Mouse (Mus musculus): ENCODE data around the gene Sstr2. TPM values are rescaled to one million over a fixed set of nuclear protein-coding genes. Genes with fewer than 3 reads are reported as not detected.

Gene Sstr2
- 22.4 and 25.4 TPM in 2 replicates for polyA plus RNA-seq (2016; fragmentation: Nextera tagmentation; extraction: Ambion mirVana)

GRCm38 (mm10) chr11:113618672-113619419, at the start of gene Sstr2:
Sstr2 (plus strand) TSS chr11:113619342.
- Histone ChIP-seq H3K36me3 (replicated peaks) (no peaks in the 10 kb centered on the region), H3K27me3 (peaks cover 54% of the 10 kb centered on the region), H3K4me3 (replicated peaks) (peak within 1 kb of the TSS; percentile 56), H3K4me2 (peak within 1 kb of the TSS; percentile 98), H3K27ac (0 out of 2 replicates have a peak within 1 kb of the TSS, but pooled peaks have one; percentile 36), H3K9ac (peak within 1 kb of the TSS; percentile 59), H3K9me3 (no peaks in the 10 kb centered on the region), H3K4me1 (peaks cover 34% of the 10 kb centered on the region)
- peak; percentile 82 for ATAC-seq (ENCODE audit: low FRiP score)
- under 1% methylated on average over 54 of the region's 54 CpGs for WGBS

GRCm38 (mm10) chr11:113571616-113572015, 47.5 kb upstream of the Sstr2 start:
- no peak overlapping the region for H3K4me2 ChIP-seq
- H3K9ac ChIP-seq: no peak overlapping the region
- no peak for ATAC-seq (ENCODE audit: low FRiP score)
- H3K27me3 ChIP-seq: no peaks in the 10 kb centered on the region
- no peaks in the 10 kb centered on the region for H3K36me3 ChIP-seq (replicated peaks)
- H3K27ac ChIP-seq: no peak overlapping the region
- peaks cover 19% of the 10 kb centered on the region for H3K4me1 ChIP-seq
- no peaks in the 10 kb centered on the region for H3K9me3 ChIP-seq
- no peak overlapping the region for H3K4me3 ChIP-seq (replicated peaks)

GRCm38 (mm10) chr11:113572641-113573040, 46.5 kb upstream of the Sstr2 start:
- Histone ChIP-seq H3K36me3 (replicated peaks) (no peaks in the 10 kb centered on the region), H3K4me2 (no peak overlapping the region), H3K9me3 (no peaks in the 10 kb centered on the region), H3K27ac (no peak overlapping the region), H3K4me1 (peaks cover 19% of the 10 kb centered on the region), H3K4me3 (replicated peaks) (no peak overlapping the region), H3K27me3 (no peaks in the 10 kb centered on the region), H3K9ac (no peak overlapping the region)
- ATAC-seq (ENCODE audit: low FRiP score): no peak
- whole genome bisulfite sequencing: 60% methylated on average over 6 of the region's 6 CpGs

- ATAC-seq (ENCODE audit: low FRiP score): no peak
- H3K9ac ChIP-seq: no peak overlapping the region
- 87% methylated on average over 4 of the region's 4 CpGs for WGBS
- H3K4me3 ChIP-seq (replicated peaks): no peak overlapping the region
- H3K4me2 ChIP-seq: no peak overlapping the region
- H3K4me1 ChIP-seq: peaks cover 12% of the 10 kb centered on the region
- no peaks in the 10 kb centered on the region for H3K27me3 ChIP-seq
- no peaks in the 10 kb centered on the region for H3K36me3 ChIP-seq (replicated peaks)
- H3K9me3 ChIP-seq: no peaks in the 10 kb centered on the region
- no peak overlapping the region for H3K27ac ChIP-seq
Observed at GRCm38 (mm10) chr11:113577221-113577620, 41.9 kb upstream of the Sstr2 start.

GRCm38 (mm10) chr11:113583879-113584661, 35.1 kb upstream of the Sstr2 start:
- 45% methylated on average over 11 of the region's 11 CpGs for WGBS
- no peaks in the 10 kb centered on the region for H3K27me3 ChIP-seq
- H3K4me3 ChIP-seq (replicated peaks): no peak overlapping the region
- no peaks in the 10 kb centered on the region for H3K36me3 ChIP-seq (replicated peaks)
- ATAC-seq (ENCODE audit: low FRiP score): peak; percentile 76
- no peaks in the 10 kb centered on the region for H3K9me3 ChIP-seq
- H3K4me1 ChIP-seq: peaks cover 18% of the 10 kb centered on the region
- no peak overlapping the region for H3K4me2 ChIP-seq
- H3K9ac ChIP-seq: no peak overlapping the region
- peak overlapping the region; percentile 78 for H3K27ac ChIP-seq

GRCm38 (mm10) chr11:113586423-113586822, 32.7 kb upstream of the Sstr2 start:
- H3K27ac ChIP-seq: no peak overlapping the region
- H3K36me3 ChIP-seq (replicated peaks): no peaks in the 10 kb centered on the region
- H3K9me3 ChIP-seq: no peaks in the 10 kb centered on the region
- ATAC-seq (ENCODE audit: low FRiP score): no peak
- H3K9ac ChIP-seq: no peak overlapping the region
- H3K4me3 ChIP-seq (replicated peaks): no peak overlapping the region
- no peaks in the 10 kb centered on the region for H3K27me3 ChIP-seq
- 34% methylated on average over 6 of the region's 6 CpGs for WGBS
- peaks cover 18% of the 10 kb centered on the region for H3K4me1 ChIP-seq
- no peak overlapping the region for H3K4me2 ChIP-seq

- Histone ChIP-seq H3K36me3 (replicated peaks) (no peaks in the 10 kb centered on the region), H3K9ac (no peak overlapping the region), H3K4me3 (replicated peaks) (no peak overlapping the region), H3K4me1 (peaks cover 10% of the 10 kb centered on the region), H3K9me3 (no peaks in the 10 kb centered on the region), H3K4me2 (no peak overlapping the region), H3K27ac (no peak overlapping the region), H3K27me3 (no peaks in the 10 kb centered on the region)
- ATAC-seq (ENCODE audit: low FRiP score): no peak
- 75% methylated on average over 3 of the region's 3 CpGs for WGBS
Observed at GRCm38 (mm10) chr11:113588936-113589335, 30.2 kb upstream of the Sstr2 start.

GRCm38 (mm10) chr11:113595144-113595543, 24.0 kb upstream of the Sstr2 start:
- no peak overlapping the region for H3K27ac ChIP-seq

GRCm38 (mm10) chr11:113597632-113598031, 21.5 kb upstream of the Sstr2 start:
- H3K36me3 ChIP-seq (replicated peaks): no peaks in the 10 kb centered on the region
- no peak overlapping the region for H3K4me2 ChIP-seq
- no peaks in the 10 kb centered on the region for H3K9me3 ChIP-seq
- H3K4me3 ChIP-seq (replicated peaks): no peak overlapping the region
- no peak overlapping the region for H3K9ac ChIP-seq
- WGBS: 88% methylated on average over 3 of the region's 3 CpGs
- peaks cover 20% of the 10 kb centered on the region for H3K4me1 ChIP-seq
- H3K27me3 ChIP-seq: no peaks in the 10 kb centered on the region
- ATAC-seq (ENCODE audit: low FRiP score): no peak
- no peak overlapping the region for H3K27ac ChIP-seq

More at GRCm38 (mm10) chr11:113595144-113595543, 24.0 kb upstream of the Sstr2 start:
- 88% methylated on average over 5 of the region's 5 CpGs for WGBS
- H3K27me3 ChIP-seq: no peaks in the 10 kb centered on the region
- no peaks in the 10 kb centered on the region for H3K9me3 ChIP-seq
- no peak overlapping the region for H3K9ac ChIP-seq
- H3K36me3 ChIP-seq (replicated peaks): no peaks in the 10 kb centered on the region
- ATAC-seq (ENCODE audit: low FRiP score): no peak
- H3K4me1 ChIP-seq: no peaks in the 10 kb centered on the region
- no peak overlapping the region for H3K4me3 ChIP-seq (replicated peaks)
- no peak overlapping the region for H3K4me2 ChIP-seq

- Histone ChIP-seq H3K4me3 (replicated peaks) (no peak overlapping the region), H3K4me1 (peaks cover 28% of the 10 kb centered on the region), H3K36me3 (replicated peaks) (no peaks in the 10 kb centered on the region), H3K27ac (peak overlapping the region; percentile 82), H3K27me3 (no peaks in the 10 kb centered on the region), H3K4me2 (no peak overlapping the region), H3K9me3 (no peaks in the 10 kb centered on the region), H3K9ac (no peak overlapping the region)
- 82% methylated on average over 18 of the region's 18 CpGs for WGBS
- ATAC-seq (ENCODE audit: low FRiP score): peak; percentile 20; the same call in 1 of the 2 replicates
Observed at GRCm38 (mm10) chr11:113600526-113601245, 18.5 kb upstream of the Sstr2 start.

- Histone ChIP-seq H3K27me3 (no peaks in the 10 kb centered on the region), H3K27ac (peak overlapping the region; percentile 82), H3K36me3 (replicated peaks) (no peaks in the 10 kb centered on the region), H3K4me1 (peaks cover 28% of the 10 kb centered on the region), H3K9ac (no peak overlapping the region), H3K4me2 (peak overlapping the region; percentile 30), H3K4me3 (replicated peaks) (no peak overlapping the region), H3K9me3 (no peaks in the 10 kb centered on the region)
- WGBS: 27% methylated on average over 12 of the region's 12 CpGs
- peak; percentile 81 for ATAC-seq (ENCODE audit: low FRiP score)
Observed at GRCm38 (mm10) chr11:113601616-113602343, 17.4 kb upstream of the Sstr2 start.

Measured in forebrain, embryonic 12.5 days (tissue).